Mouse (Mus musculus) heart, adult 2 months (tissue): ENCODE results near the gene Lrrc7. TPM values are rescaled to one million over a fixed set of nuclear protein-coding genes. Genes with fewer than 3 reads are reported as not detected.

Experiments
- DNase-seq, 2 experiments: peaks; one replicate each; pipeline ENCODE4 v3.0.0; 2021
- H3K27ac ChIP-seq: fragments of 200-600 bp; 2 replicates; pipeline ENCODE4 v1.8.1; 2022
- H3K27me3 ChIP-seq: fragments of 200-500 bp; 2 replicates; pipeline ENCODE4 v1.6.1; 2012; ENCODE audit warnings: mild to moderate bottlenecking, low read length, inconsistent platforms, mixed read lengths; ENCODE audit not compliant: control insufficient read depth, insufficient read depth
- H3K36me3 ChIP-seq: fragments of 200-500 bp; 2 replicates; pipeline ENCODE4 v1.6.1; 2012; ENCODE audit warnings: low read length, inconsistent platforms; ENCODE audit not compliant: control insufficient read depth, insufficient read depth
- H3K4me1 ChIP-seq: fragments of 200-500 bp; 2 replicates; pipeline ENCODE4 v1.6.1; 2011; ENCODE audit warnings: low read length; ENCODE audit not compliant: control insufficient read depth, insufficient read depth
- H3K4me3 ChIP-seq: fragments of 200-600 bp; 2 replicates; pipeline ENCODE4 v1.8.1; 2022
- H3K79me2 ChIP-seq: fragments of 200-500 bp; replicated peaks from 2 replicates; pipeline ENCODE4 v1.6.1; 2012; ENCODE audit warnings: mild to moderate bottlenecking, inconsistent platforms, low read length, moderate library complexity, mixed read lengths; ENCODE audit not compliant: control insufficient read depth, insufficient read depth
- H3K9ac ChIP-seq: fragments of 200-500 bp; 2 replicates; pipeline ENCODE4 v1.6.1; 2012; ENCODE audit warnings: low read depth, mild to moderate bottlenecking, control low read depth, inconsistent platforms, low read length, mixed read lengths
- CTCF ChIP-seq: fragments of 200-600 bp; IDR thresholded peaks from 2 replicates; pipeline ENCODE4 v1.8.1; 2022; ENCODE audit warnings: antibody characterized with exemption, mild to moderate bottlenecking, moderate library complexity
- EP300 ChIP-seq: fragments of 200-500 bp; IDR thresholded peaks from 2 replicates; pipeline ENCODE4 v1.6.1; 2011; ENCODE audit warnings: low read depth, low read length, control low read depth; ENCODE audit not compliant: insufficient read depth
- POLR2A ChIP-seq: fragments of 200-500 bp; IDR thresholded peaks from 2 replicates; pipeline ENCODE4 v1.6.1; 2011; ENCODE audit warnings: mild to moderate bottlenecking, low read depth, low read length, control low read depth; ENCODE audit not compliant: insufficient read depth
- WGBS: fragments of 180-500 bp; shearing (Covaris S2); methylation state at CpG from one replicate; pipeline ENCODE4 v1.1.7; 2018; 5-methylcytosine and 5-hydroxymethylcytosine counted together
- intact Hi-C: fragments of 180-260 bp; cut with DNase I; formaldehyde crosslinking; loops from one replicate; pipeline ENCODE4 v1.15.1; 2025
- polyA plus RNA-seq: library from polyadenylated mRNA; depleted of rRNA; stranded (reverse); fragments of >200 nt; gene quantifications from 2 replicates; pipeline ENCODE4 v1.2.3, GENCODE M21; 2012
- total RNA-seq, 2 experiments: library from RNA; stranded (reverse); gene quantifications; 2 replicates each; pipeline ENCODE4 v1.2.3; 2021

Lrrc7 gene
- total and polyA plus RNA-seq, 3 experiments, result 0.11 TPM; not detected in 2

GRCm38 (mm10) chr3:158091601-158092000 lies 470.4 kb downstream of the Lrrc7 start:
- TF ChIP-seq EP300 (no peak), CTCF (no peak), POLR2A (no peak)
- intact Hi-C loops, result no loop called here

GRCm38 (mm10) chr3:158077828-158078227 lies 484.2 kb downstream of the Lrrc7 start:
- no peak overlapping the region for H3K27ac ChIP-seq
- WGBS, result 66% methylated on average over 5 of the region's 5 CpGs
- no peaks in the 10 kb centered on the region for H3K79me2 ChIP-seq
- no peak overlapping the region for H3K9ac ChIP-seq
- TF ChIP-seq EP300 (no peak), POLR2A (no peak), CTCF (no peak)
- no peaks in the 10 kb centered on the region for H3K36me3 ChIP-seq
- DNase-seq, result no peak
- H3K4me3 ChIP-seq, result no peak overlapping the region
- no peaks in the 10 kb centered on the region for H3K4me1 ChIP-seq
- intact Hi-C loops, result loop anchor here (2.0 to 10.0 kb wide), 2 partner anchors 201 to 513 kb away; partner anchors contain the start of gene Ptger3
- no peaks in the 10 kb centered on the region for H3K27me3 ChIP-seq

More at GRCm38 (mm10) chr3:158091601-158092000, 470.4 kb downstream of the Lrrc7 start:
- DNase-seq, result no peak
- H3K27ac ChIP-seq, result no peak overlapping the region
- 83% methylated on average over 3 of the region's 3 CpGs for WGBS
- no peaks in the 10 kb centered on the region for H3K79me2 ChIP-seq
- no peaks in the 10 kb centered on the region for H3K36me3 ChIP-seq
- H3K4me3 ChIP-seq, result no peak overlapping the region
- no peaks in the 10 kb centered on the region for H3K27me3 ChIP-seq
- no peaks in the 10 kb centered on the region for H3K4me1 ChIP-seq
- H3K9ac ChIP-seq, result no peak overlapping the region

- Histone ChIP-seq H3K36me3 (no peaks in the 10 kb centered on the region), H3K79me2 (no peaks in the 10 kb centered on the region), H3K4me1 (no peaks in the 10 kb centered on the region), H3K9ac (no peak overlapping the region), H3K27me3 (no peaks in the 10 kb centered on the region), H3K27ac (no peak overlapping the region), H3K4me3 (no peak overlapping the region)
- intact Hi-C loops, result loop anchor here (2.0 to 10.0 kb wide), 2 partner anchors 201 to 513 kb away; partner anchors contain the start of gene Ptger3
- DNase-seq, result no peak
- TF ChIP-seq POLR2A (no peak), EP300 (no peak), CTCF (no peak)
- 23% methylated on average over 1 of the region's 1 CpGs for WGBS
Observed at GRCm38 (mm10) chr3:158077380-158077772, 484.6 kb downstream of the Lrrc7 start.

- TF ChIP-seq CTCF (peak; percentile 87), POLR2A (no peak), EP300 (no peak)
- no peak for DNase-seq
- intact Hi-C loops, result loop anchor here (2.0 to 10.0 kb wide), 2 partner anchors 200 to 512 kb away; partner anchors contain the start of gene Ptger3
- WGBS, result 41% methylated on average over 4 of the region's 4 CpGs
- Histone ChIP-seq H3K27me3 (no peaks in the 10 kb centered on the region), H3K79me2 (no peaks in the 10 kb centered on the region), H3K4me3 (no peak overlapping the region), H3K27ac (no peak overlapping the region), H3K9ac (no peak overlapping the region), H3K4me1 (no peaks in the 10 kb centered on the region), H3K36me3 (no peaks in the 10 kb centered on the region)
Observed at GRCm38 (mm10) chr3:158076685-158077379, 485.2 kb downstream of the Lrrc7 start.

GRCm38 (mm10) chr3:158075004-158075403 lies 487.0 kb downstream of the Lrrc7 start:
- intact Hi-C loops, result loop anchor here (10.0 kb wide), 1 partner anchor 510 kb away; the partner anchor contains the start of gene Ptger3
- WGBS, result 63% methylated on average over 2 of the region's 2 CpGs

More at GRCm38 (mm10) chr3:158075004-158075403, 487.0 kb downstream of the Lrrc7 start:
- TF ChIP-seq POLR2A (no peak), CTCF (no peak), EP300 (no peak)
- no peaks in the 10 kb centered on the region for H3K4me1 ChIP-seq
- no peak for DNase-seq
- no peak overlapping the region for H3K27ac ChIP-seq
- no peaks in the 10 kb centered on the region for H3K79me2 ChIP-seq
- no peak overlapping the region for H3K4me3 ChIP-seq
- H3K36me3 ChIP-seq, result no peaks in the 10 kb centered on the region
- no peaks in the 10 kb centered on the region for H3K27me3 ChIP-seq
- H3K9ac ChIP-seq, result no peak overlapping the region
